ENCODE assay signal across 21 mouse cellular contexts in the genomic region with DNA sequence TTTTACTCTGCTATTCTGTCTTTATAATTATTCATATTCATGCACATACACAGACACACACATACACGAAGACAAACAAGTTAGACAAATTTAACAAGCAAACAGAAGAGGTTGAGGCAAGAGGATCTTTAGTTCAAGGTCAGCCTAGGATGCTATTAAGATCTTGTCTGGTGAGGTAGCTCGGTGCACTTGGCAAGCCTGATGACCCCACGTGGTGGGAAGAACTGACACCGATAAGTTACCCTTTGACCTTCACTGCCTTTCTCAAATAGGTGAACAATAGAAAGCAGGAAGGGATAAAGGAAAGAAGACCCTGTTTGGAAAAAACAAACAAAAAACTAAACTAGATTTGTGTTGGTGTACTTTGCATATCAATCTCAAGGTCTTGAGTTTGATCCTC. TPM values are rescaled to one million over a fixed set of nuclear protein-coding genes. Genes with fewer than 3 reads are reported as not detected.
A peak's percentile ranks its signal among the peaks of the same experiment; 100 is the strongest.
DNase-seq lines count a peak whose midpoint lies in the region; ATAC-seq and TF ChIP-seq lines count a peak whose summit lies in the region.
"Had no signal": no experiment of that assay in that cellular context is flagged by ENCODE, and none has a peak within 500 bp of the region (broad histone marks: within the 10 kb centered on the region; RNA-seq: fewer than 3 reads in every experiment).

No protein-coding gene starts in this region.

- no peak for TF ChIP-seq CTCF in lung, postnatal 0 days (IDR thresholded peaks at IDR 0.05)
- no peak for TF ChIP-seq CTCF in stomach, postnatal 0 days (IDR thresholded peaks at IDR 0.05; ENCODE audit: low read depth)

- no peak overlapping the region for H3K9ac ChIP-seq in kidney, embryonic 14.5 days (ENCODE audit: low read depth, low read length)
- no peak overlapping the region for H3K9ac ChIP-seq in lung, postnatal 0 days (replicated peaks; ENCODE audit: low read depth)
- H3K9ac ChIP-seq in stomach, postnatal 0 days (ENCODE audit: low read length) = no peak overlapping the region
- H3K9ac ChIP-seq: forebrain, embryonic 12.5 days; forebrain, postnatal 0 days; heart, embryonic 12.5 days; liver, embryonic 15.5 days; lung, embryonic 14.5 days; midbrain, embryonic 13.5 days had no signal

- 74% methylated on average over 4 of the region's 4 CpGs for WGBS in kidney, embryonic 14.5 days
- 57% methylated on average over 4 of the region's 4 CpGs for WGBS in lung, postnatal 0 days
- WGBS in stomach, postnatal 0 days = 45% methylated on average over 4 of the region's 4 CpGs

- H3K27me3 ChIP-seq in kidney, embryonic 14.5 days (ENCODE audit: control insufficient read depth, insufficient read depth, low read length) = no peaks in the 10 kb centered on the region
- H3K27me3 ChIP-seq in lung, postnatal 0 days (replicated peaks; ENCODE audit: insufficient read depth, low read length) = no peaks in the 10 kb centered on the region
- H3K27me3 ChIP-seq in stomach, postnatal 0 days (ENCODE audit: control insufficient read depth, insufficient read depth, low read length) = no peaks in the 10 kb centered on the region
- H3K27me3 ChIP-seq: forebrain, embryonic 12.5 days; heart, embryonic 12.5 days; megakaryocyte, embryonic 14.5 days; midbrain, embryonic 13.5 days had no signal

- H3K4me3 ChIP-seq in kidney, embryonic 14.5 days (ENCODE audit: low read length) = no peak overlapping the region
- H3K4me3 ChIP-seq in lung, postnatal 0 days (ENCODE audit: low read depth, low read length) = no peak overlapping the region
- no peak overlapping the region for H3K4me3 ChIP-seq in stomach, postnatal 0 days (ENCODE audit: low read depth, low read length)
- H3K4me3 ChIP-seq: forebrain, embryonic 12.5 days; heart, embryonic 12.5 days; liver, embryonic 15.5 days; midbrain, embryonic 13.5 days had no signal

- H3K9me3 ChIP-seq in kidney, embryonic 14.5 days (ENCODE audit: control insufficient read depth, low read length) = no peaks in the 10 kb centered on the region
- H3K9me3 ChIP-seq in lung, postnatal 0 days (ENCODE audit: low read length) = no peaks in the 10 kb centered on the region
- no peaks in the 10 kb centered on the region for H3K9me3 ChIP-seq in stomach, postnatal 0 days (ENCODE audit: control insufficient read depth, low read length)
- H3K9me3 ChIP-seq: forebrain, embryonic 12.5 days; heart, embryonic 12.5 days; liver, embryonic 15.5 days; megakaryocyte, embryonic 14.5 days; midbrain, embryonic 13.5 days had no signal

- no peak overlapping the region for H3K4me2 ChIP-seq in kidney, embryonic 14.5 days (replicated peaks; ENCODE audit: low read depth, low read length)
- H3K4me2 ChIP-seq in lung, postnatal 0 days (replicated peaks; ENCODE audit: low read depth, low read length) = no peak overlapping the region
- no peak overlapping the region for H3K4me2 ChIP-seq in stomach, postnatal 0 days (replicated peaks; ENCODE audit: low read depth)
- H3K4me2 ChIP-seq: forebrain, embryonic 12.5 days; heart, embryonic 12.5 days; liver, embryonic 15.5 days; lung, embryonic 14.5 days; midbrain, embryonic 13.5 days had no signal

- H3K36me3 ChIP-seq in kidney, embryonic 14.5 days (ENCODE audit: control insufficient read depth, insufficient read depth, low read length) = no peaks in the 10 kb centered on the region
- H3K36me3 ChIP-seq in lung, postnatal 0 days (ENCODE audit: insufficient read depth, low read length) = no peaks in the 10 kb centered on the region
- no peaks in the 10 kb centered on the region for H3K36me3 ChIP-seq in stomach, postnatal 0 days (ENCODE audit: control insufficient read depth, insufficient read depth, low read length)
- H3K36me3 ChIP-seq: forebrain, embryonic 12.5 days; heart, embryonic 12.5 days; liver, embryonic 15.5 days; midbrain, embryonic 13.5 days had no signal

- no peak overlapping the region for H3K27ac ChIP-seq in kidney, embryonic 14.5 days (ENCODE audit: low read depth, low read length)
- H3K27ac ChIP-seq in lung, postnatal 0 days (ENCODE audit: low read length) = 0 out of 2 replicates have a peak overlapping the region, but pooled peaks have one; percentile 14
- peak overlapping the region; percentile 76 for H3K27ac ChIP-seq in stomach, postnatal 0 days (replicated peaks)
- H3K27ac ChIP-seq: forebrain, embryonic 12.5 days; liver, embryonic 15.5 days; midbrain, embryonic 13.5 days had no signal

- peaks cover 29% of the 10 kb centered on the region for H3K4me1 ChIP-seq in kidney, embryonic 14.5 days (ENCODE audit: control insufficient read depth, insufficient read depth, low read length)
- H3K4me1 ChIP-seq in lung, postnatal 0 days (ENCODE audit: insufficient read depth, low read depth, low read length) = no peaks in the 10 kb centered on the region; the same call in 1 of the 2 replicates
- peaks cover 3% of the 10 kb centered on the region; the same call in 1 of the 2 replicates for H3K4me1 ChIP-seq in stomach, postnatal 0 days (replicated peaks; ENCODE audit: control insufficient read depth, insufficient read depth)

- intact Hi-C loops in heart, postnatal 10 days (cut with DNase I) = no loop called here

- TF ChIP-seq EP300 in lung, postnatal 0 days (IDR thresholded peaks at IDR 0.05) = no peak
- TF ChIP-seq EP300 in stomach, postnatal 0 days (optimal IDR thresholded peaks at IDR 0.05) = no peak

- peak; percentile 85 for DNase-seq in heart, adult 11 months
- DNase-seq in heart, postnatal 10 days = no peak
- DNase-seq in kidney, postnatal 25 days = peak; percentile 64 to 76
- no peak for DNase-seq in lung, postnatal 0 days (ENCODE audit: low spot score)
- no peak for DNase-seq in lung, postnatal 14 days
- no peak for DNase-seq in stomach, postnatal 0 days (ENCODE audit: low spot score)
- DNase-seq in heart, adult 8-10 months (ENCODE audit: low spot score) = no peak
- DNase-seq: adrenal gland, adult 2 months; cerebellum, adult 18-20 months; cerebellum, postnatal 10 days; forebrain, postnatal 0 days; gastrocnemius, postnatal 10 days had no signal

- no peak for ATAC-seq in kidney, embryonic 14.5 days (ENCODE audit: low FRiP score, low TSS enrichment)
- ATAC-seq in lung, postnatal 0 days = no peak
- ATAC-seq in stomach, postnatal 0 days (ENCODE audit: low FRiP score, low TSS enrichment) = no peak
- ATAC-seq: activated CD4-positive, CD25-positive, alpha-beta regulatory T cell, adult 4 months; forebrain, postnatal 0 days; hindbrain, embryonic 16.5 days; midbrain, embryonic 13.5 days had no signal

RNA-seq across cellular contexts. Expression of a gene that starts 10.0 kb away (rescaled TPM):
- 10 to 100 TPM; 27.6 to 28.4 TPM for total RNA-seq in heart, postnatal 10 days (2021)
- polyA plus RNA-seq in kidney, embryonic 14.5 days (2014; fragmentation: Nextera tagmentation; extraction: Ambion mirVana) = 18.1 and 23.2 TPM in 2 replicates
- 8.5 and 10.4 TPM in 2 replicates for polyA plus RNA-seq in lung, postnatal 0 days (2015; fragmentation: Nextera tagmentation; extraction: Ambion mirVana)
- 7.5 and 8.3 TPM in 2 replicates for polyA plus RNA-seq in stomach, postnatal 0 days (2015; fragmentation: Nextera tagmentation; extraction: Ambion mirVana)
- total RNA-seq in heart, adult 8-10 months (2022) = 10 to 100 TPM; 24.3 to 30.2 (median 28.7) TPM

Comparison
In these comparisons a context has a peak if more than half of its experiments do, and no peak if none do; other contexts are left out.
1. DNase-seq: peak in heart, adult 11 months (single experiment) and kidney, postnatal 25 days (2 of 2); none in heart, postnatal 10 days (0 of 2), lung, postnatal 0 days (single experiment), lung, postnatal 14 days (single experiment), stomach, postnatal 0 days (single experiment) and heart, adult 8-10 months (single experiment).